Mouse (Mus musculus): ENCODE results near the gene Det1. TPM values are rescaled to one million over a fixed set of nuclear protein-coding genes. Genes with fewer than 3 reads are reported as not detected.

The Det1 gene
- 4.5 and 5.2 TPM in 2 replicates for polyA plus RNA-seq (2012; rRNA removed)

DNA sequence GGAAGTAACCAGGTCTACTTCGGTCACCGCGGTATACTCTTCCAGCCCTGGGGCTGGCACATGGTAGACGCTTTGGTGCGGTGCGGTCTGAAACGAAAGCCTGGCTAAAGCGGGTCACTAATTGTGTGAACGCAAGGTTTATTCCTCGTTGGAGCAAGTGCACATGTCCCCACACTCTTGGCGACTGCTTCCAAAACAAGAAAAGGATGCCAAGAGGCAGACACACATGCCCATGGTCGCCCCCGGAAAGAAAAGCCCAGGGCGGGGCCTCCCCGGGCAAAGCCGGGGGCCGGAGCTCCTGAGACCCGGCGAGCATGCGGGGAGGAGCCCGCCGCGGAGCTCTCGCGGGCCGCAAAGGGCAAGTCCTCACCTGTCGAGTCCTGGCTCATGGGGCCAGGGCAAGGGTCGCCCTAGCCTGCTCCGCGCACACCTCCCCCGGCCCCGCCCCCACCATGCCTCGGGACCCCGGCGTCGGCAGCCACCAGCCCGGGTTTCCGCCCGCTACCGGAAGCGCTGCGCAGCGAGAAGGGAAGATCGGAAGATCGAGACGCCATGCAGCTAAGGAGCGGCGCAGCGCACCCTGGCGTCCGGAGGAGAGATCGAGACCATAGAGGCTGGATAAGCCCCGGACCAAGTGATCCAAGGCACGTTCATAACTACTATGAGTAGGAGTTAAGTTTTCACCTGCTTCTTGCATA, at the start of gene Det1:
Gene Det1, minus strand, starts transcription at position 527 of the 698 bp plus-strand sequence.

DNA sequence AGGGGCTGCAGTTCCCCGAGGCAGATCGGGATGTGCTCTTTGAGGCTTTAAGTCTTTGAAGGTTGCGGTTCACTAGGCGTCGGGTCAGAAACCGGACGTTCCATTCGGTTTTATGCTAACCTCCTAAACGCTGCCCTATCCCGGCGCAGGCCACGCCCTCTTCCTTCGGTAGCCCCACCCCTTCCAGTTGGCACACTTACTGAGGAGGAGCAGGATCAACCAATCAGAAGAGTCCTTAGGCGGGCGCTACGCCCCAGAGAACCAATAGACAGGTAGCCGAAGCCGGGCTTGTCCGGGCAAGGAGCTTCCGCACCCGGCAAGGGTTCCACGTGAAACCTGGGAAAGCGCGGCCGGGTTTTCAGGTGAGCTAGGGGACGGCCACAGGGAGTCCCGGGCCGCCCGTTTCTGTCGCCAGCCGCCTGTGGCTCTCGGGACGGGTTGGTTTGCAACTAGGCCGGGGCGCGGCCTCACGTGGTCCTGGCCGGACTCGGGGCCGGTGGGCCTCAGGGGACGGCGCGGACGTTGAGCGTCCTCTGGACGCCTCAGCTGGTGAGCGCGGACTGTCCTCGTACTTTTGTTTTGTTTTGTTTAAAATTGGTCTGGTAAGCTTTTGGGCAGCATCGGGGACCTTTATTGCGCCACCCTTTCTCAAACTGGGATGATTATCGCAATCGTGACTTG, 48.7 kb upstream of the Det1 start, which contains the start of gene Aen:
Gene Aen, plus strand, starts transcription at position 202 of the 681 bp plus-strand sequence.

DNA sequence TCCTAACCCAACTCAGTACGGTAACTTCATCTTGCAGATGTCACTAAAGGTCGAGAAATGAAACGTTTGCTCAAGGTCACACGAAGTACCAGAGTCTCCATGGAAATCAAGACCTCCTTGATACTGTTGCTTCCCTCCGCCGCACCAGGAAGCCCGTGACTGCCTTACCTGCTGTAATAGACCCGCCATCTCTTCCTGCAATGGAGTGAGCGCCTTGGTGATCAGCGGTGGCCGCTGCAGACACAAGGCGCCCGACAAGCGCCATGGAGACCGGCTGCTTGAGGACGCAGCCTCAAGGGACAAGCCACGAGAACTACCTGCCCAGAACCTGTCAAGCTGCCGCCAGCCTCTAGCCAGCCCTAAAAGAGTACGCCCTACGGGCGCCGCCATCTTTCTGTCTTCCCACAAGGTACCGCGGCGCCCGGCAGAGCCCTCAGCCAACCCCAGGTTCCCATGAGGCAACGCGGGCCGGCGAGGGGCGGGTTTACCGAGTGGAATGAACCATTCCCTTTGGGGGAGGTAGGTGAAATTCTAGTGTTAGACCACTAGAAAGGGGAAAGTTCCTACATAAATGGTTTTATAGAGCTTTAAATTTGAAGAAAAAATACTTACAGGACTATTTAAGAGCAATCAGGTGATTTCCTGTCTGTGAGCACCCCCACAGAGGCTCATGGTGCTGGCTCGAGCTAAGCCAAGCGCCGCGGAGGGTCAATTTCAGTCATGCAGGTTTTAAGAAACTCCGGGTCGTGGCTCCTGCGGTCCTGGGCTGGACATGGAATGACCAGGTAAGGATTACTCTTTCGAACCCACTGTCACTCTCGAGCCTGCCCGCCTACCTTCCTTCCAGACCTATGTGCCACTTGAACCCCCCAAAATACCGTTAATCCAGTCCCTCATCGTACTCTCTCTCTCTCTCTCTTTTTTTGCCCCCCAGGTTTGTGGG, 64.2 kb downstream of the Det1 start, which contains the start of the genes Mrps11 and Mrpl46:
Gene Mrps11, plus strand, starts transcription at position 481 of the 943 bp plus-strand sequence.
Gene Mrpl46, minus strand, starts transcription at position 893 of the 943 bp plus-strand sequence.

Other genes starting within 250 kb of the Det1 start
- 0.44 and 0.55 TPM in 2 replicates for gene Ntrk3, start 109.3 kb downstream of the Det1 start, polyA plus RNA-seq (2012; rRNA removed)
- gene Mrps11, start 64.1 kb downstream of the Det1 start, polyA plus RNA-seq (2012; rRNA removed) = 29.8 and 30.2 TPM in 2 replicates
- gene Mrpl46, start 63.7 kb downstream of the Det1 start, polyA plus RNA-seq (2012; rRNA removed) = 17.1 and 18.7 TPM in 2 replicates
- 10.2 and 11.3 TPM in 2 replicates for gene Aen, start 48.6 kb upstream of the Det1 start, polyA plus RNA-seq (2012; rRNA removed)
- 124 and 150 TPM in 2 replicates for gene Isg20, start 66.2 kb upstream of the Det1 start, polyA plus RNA-seq (2012; rRNA removed)
- gene Acan, start 206.2 kb upstream of the Det1 start, polyA plus RNA-seq (2012; rRNA removed) = under 0.01 and 0.01 TPM in 2 replicates